Mouse (Mus musculus) hindbrain, postnatal 0 days (tissue): Measurements from ENCODE around the gene Catsperg1. TPM values are rescaled to one million over a fixed set of nuclear protein-coding genes. Genes with fewer than 3 reads are reported as not detected.

Experiments
- ATAC-seq: fragments of 200-750 bp; cut with Nextera tagmentation; 2 replicates; pipeline ENCODE4 v1.8.0; 2017; ENCODE audit warnings: mild to moderate bottlenecking, moderate TSS enrichment, moderate library complexity
- DNase-seq: peaks from one replicate; pipeline ENCODE4 v3.0.0-alpha.2; 2015; ENCODE audit warnings: low spot score
- H3K27ac ChIP-seq: fragments of 300-500 bp; sonication (generic); 2 replicates; pipeline ENCODE4 v1.5.1; 2014; ENCODE audit warnings: mild to moderate bottlenecking
- H3K27me3 ChIP-seq: fragments of 300-500 bp; sonication (generic); 2 replicates; pipeline ENCODE4 v1.6.1; 2014; ENCODE audit warnings: low read length, mixed read lengths; ENCODE audit not compliant: insufficient read depth
- H3K36me3 ChIP-seq: fragments of 300-500 bp; sonication (generic); 2 replicates; pipeline ENCODE4 v1.6.1; 2014; ENCODE audit warnings: low read length, mixed read lengths; ENCODE audit not compliant: insufficient read depth
- H3K4me1 ChIP-seq: fragments of 300-500 bp; sonication (generic); 2 replicates; pipeline ENCODE4 v1.6.1; 2014; ENCODE audit warnings: antibody characterized with exemption, low read length, mixed read lengths; ENCODE audit not compliant: insufficient read depth
- H3K4me2 ChIP-seq: fragments of 300-500 bp; sonication (generic); 2 replicates; pipeline ENCODE4 v1.6.1; 2014; ENCODE audit warnings: low read depth, mild to moderate bottlenecking, low read length, moderate library complexity, mixed read lengths
- H3K4me3 ChIP-seq: fragments of 300-500 bp; sonication (generic); 2 replicates; pipeline ENCODE4 v1.5.1; 2014; ENCODE audit warnings: low read length
- H3K9ac ChIP-seq: fragments of 300-500 bp; sonication (generic); replicated peaks from 2 replicates; pipeline ENCODE4 v1.6.1; 2014; ENCODE audit warnings: mild to moderate bottlenecking, low read length, moderate library complexity, mixed read lengths
- H3K9me3 ChIP-seq: fragments of 300-500 bp; sonication (generic); 2 replicates; pipeline ENCODE4 v1.6.1; 2016; ENCODE audit warnings: low read length, mixed read lengths
- CTCF ChIP-seq: IDR thresholded peaks from 2 replicates; pipeline ENCODE4 v1.5.1; 2016; ENCODE audit warnings: antibody characterized with exemption, control low read depth, low read depth
- WGBS: fragments of 180-500 bp; shearing (Covaris S2); extraction: QIAGEN DNeasy Blood & Tissue Kit; methylation state at CpG from one replicate; pipeline ENCODE4 v1.1.7; 2014; 5-methylcytosine and 5-hydroxymethylcytosine counted together
- polyA plus RNA-seq: library from polyadenylated mRNA; unstranded; fragments of >200 nt; fragmentation: Nextera tagmentation; extraction: Ambion mirVana; gene quantifications from 2 replicates; pipeline ENCODE4 v1.2.1, GENCODE M21; 2015
- total RNA-seq: library from RNA; depleted of rRNA; stranded (reverse); fragments of >200 nt; gene quantifications from 2 replicates; pipeline ENCODE4 v1.2.3, GENCODE M21; 2014

Catsperg1 gene
- total and polyA plus RNA-seq, 2 experiments from 2014 or later, result 0.95 to 2.4 TPM

DNA sequence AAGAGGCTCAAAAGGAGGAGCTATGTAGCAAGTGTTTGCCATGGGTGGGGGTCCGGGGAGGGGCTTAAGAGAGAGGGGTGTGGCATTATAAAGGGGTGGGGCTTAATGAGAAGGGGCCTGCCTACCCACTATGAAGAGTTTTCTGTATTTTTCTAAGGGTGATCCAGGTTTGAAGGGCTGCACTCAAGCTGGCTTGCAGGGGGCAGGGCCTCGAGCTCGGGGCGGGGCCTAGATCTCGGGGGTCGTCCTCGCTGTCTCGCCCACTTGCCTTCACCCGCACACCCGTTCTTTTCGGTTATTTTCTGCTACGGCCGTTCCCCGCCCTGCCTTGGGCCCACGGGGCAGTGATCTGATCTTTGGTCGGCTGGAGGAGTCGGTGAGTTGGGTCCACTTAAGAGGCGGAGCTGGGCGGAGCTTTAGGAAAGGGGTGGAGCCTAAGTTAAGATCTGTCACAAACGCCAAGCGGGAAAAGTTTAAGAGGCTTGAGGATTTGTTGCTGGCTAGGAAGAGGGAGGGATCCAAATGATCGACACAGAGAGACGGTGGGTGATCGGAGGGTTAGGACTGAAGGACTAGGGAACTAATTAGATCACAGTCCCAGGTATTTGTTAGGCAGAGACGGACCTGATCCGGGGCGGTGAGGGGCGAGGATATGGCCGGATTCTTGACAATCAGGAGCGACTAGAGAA, 43.6 kb downstream of the Catsperg1 start, which contains the start of the genes Ggn and Spred3:
Ggn (plus strand) TSS at position 145 of the 689 bp plus-strand sequence.
Spred3 (minus strand) TSS at position 346 of the 689 bp plus-strand sequence.
- peak; percentile 80 for DNase-seq
- Histone ChIP-seq H3K9ac (peak within 1 kb of the TSS; percentile 78), H3K9me3 (no peaks in the 10 kb centered on the region), H3K27me3 (peaks cover 26% of the 10 kb centered on the region; the same call in 1 of the 2 replicates), H3K4me1 (peaks cover 12% of the 10 kb centered on the region), H3K27ac (peak within 1 kb of the TSS; percentile 92), H3K4me3 (peak within 1 kb of the TSS; percentile 80), H3K4me2 (peak within 1 kb of the TSS; percentile 83), H3K36me3 (peaks cover 23% of the 10 kb centered on the region)
- peak; percentile 77 for ATAC-seq
- TF ChIP-seq CTCF, result no peak
- under 1% methylated on average over 30 of the region's 30 CpGs for WGBS

DNA sequence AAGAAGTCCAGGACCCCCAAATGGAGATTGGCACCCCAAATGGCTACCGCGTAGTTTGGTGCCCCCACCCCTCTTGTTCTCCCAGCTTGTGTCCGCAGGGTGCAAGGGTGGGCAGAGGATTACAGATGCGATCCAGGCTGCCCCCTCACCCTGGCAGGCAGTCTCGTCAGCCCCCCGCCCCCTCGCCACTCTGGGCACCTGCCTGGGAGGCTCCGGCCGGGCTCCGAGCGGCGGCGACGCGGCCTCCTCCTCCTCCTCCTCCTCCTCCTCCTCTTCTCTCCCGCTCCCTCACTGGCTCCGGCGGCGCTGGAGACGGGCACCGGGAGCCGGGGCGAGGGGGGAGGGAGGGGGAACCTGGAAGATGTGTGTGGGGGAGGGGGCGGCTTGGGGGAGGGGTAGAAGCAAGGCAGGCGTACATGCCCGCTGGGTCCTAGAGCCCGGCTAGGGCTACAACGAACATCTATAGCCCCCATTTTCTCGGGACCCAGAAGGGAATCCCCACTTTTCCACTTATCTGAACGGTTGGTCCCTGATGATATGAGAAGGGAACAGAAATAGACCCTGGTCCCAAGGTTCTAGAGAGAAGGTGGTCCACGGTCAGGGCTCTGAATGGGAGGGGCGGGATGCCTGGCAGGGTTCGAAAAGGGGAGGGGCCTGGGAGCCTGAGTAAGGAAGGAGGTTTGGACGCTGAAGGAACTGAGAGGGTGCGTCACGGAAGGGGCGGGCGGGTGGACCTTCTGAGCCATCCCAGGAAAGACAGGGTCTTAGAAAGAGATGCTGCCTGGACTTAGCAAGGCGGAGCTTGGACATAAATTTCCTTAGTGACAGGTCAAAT, 44.4 kb downstream of the Catsperg1 start:
- no peak for TF ChIP-seq CTCF
- Histone ChIP-seq H3K4me2 (peak overlapping the region; percentile 83), H3K9ac (peak overlapping the region; percentile 78), H3K4me1 (peaks cover 12% of the 10 kb centered on the region), H3K27ac (peak overlapping the region; percentile 92), H3K4me3 (peak overlapping the region; percentile 80), H3K27me3 (peaks cover 26% of the 10 kb centered on the region; the same call in 1 of the 2 replicates), H3K36me3 (peaks cover 20% of the 10 kb centered on the region), H3K9me3 (no peaks in the 10 kb centered on the region)
- DNase-seq (peak; percentile 90), ATAC-seq (peak; percentile 88)
- 1% methylated on average over 30 of the region's 39 CpGs for WGBS

DNA sequence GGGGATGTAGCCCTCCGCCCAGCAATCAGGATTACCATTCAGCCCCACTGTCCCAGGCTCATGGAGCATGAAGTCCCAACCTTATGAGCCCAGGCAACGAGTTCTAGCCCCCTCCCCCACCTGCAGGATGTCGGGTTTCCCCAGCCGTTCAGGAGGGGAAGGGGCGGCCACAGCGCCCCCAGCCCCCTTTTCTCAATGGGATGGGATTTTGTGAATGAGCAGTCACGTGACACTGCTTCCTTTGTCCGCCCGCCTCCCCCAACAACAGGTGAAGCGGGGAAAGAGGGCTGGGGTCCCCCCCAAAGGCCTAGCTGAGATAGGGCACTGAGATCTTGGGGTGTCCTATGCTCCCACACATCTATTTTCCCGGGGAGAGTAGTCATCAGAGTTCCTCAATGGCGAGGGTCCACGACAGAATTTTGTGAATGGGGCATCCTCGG, 45.0 kb downstream of the Catsperg1 start:
- Histone ChIP-seq H3K4me2 (peak overlapping the region; percentile 83), H3K36me3 (peaks cover 16% of the 10 kb centered on the region; the same call in 1 of the 2 replicates), H3K4me3 (peak overlapping the region; percentile 80), H3K4me1 (peaks cover 12% of the 10 kb centered on the region), H3K9me3 (no peaks in the 10 kb centered on the region), H3K9ac (peak overlapping the region; percentile 78), H3K27ac (peak overlapping the region; percentile 92), H3K27me3 (peaks cover 21% of the 10 kb centered on the region; the same call in 1 of the 2 replicates)
- peak; percentile 20; the same call in 1 of the 2 replicates for TF ChIP-seq CTCF
- DNase-seq (peak; percentile 75), ATAC-seq (peak; percentile 18; the same call in 1 of the 2 replicates)
- WGBS, result under 1% methylated on average over 14 of the region's 14 CpGs

DNA sequence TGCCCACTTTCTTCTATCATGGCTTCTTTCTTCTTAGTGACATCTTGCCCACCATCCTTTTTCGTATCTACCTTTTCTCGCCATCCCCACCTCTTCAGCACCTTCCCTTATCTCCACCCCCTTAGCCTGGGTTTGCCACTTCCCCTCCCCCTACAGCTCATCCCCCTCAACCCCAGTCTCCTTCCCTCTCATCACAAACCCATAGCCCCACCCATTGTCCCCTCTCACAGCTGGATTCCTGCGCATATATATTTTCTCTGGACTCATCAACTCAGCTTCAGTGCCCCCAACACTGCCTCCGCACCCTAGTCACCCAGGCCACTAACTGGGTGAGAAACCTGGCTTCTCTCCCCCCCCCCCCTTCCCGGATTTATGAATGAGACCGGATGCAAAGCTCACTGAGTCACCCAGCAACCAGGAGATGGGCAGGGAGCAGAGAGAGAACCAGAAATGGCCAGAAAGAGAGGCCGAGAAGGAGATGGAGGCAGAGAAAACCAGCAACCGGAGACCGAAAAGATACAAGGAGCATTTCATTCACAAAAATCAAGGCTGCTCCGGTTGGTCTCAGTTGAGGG, 45.6 kb downstream of the Catsperg1 start:
- Histone ChIP-seq H3K4me3 (peak overlapping the region; percentile 80), H3K4me2 (peak overlapping the region; percentile 83), H3K4me1 (peaks cover 12% of the 10 kb centered on the region), H3K9me3 (no peaks in the 10 kb centered on the region), H3K27ac (peak overlapping the region; percentile 92), H3K9ac (peak overlapping the region; percentile 78), H3K27me3 (peaks cover 15% of the 10 kb centered on the region; the same call in 1 of the 2 replicates), H3K36me3 (peaks cover 10% of the 10 kb centered on the region; the same call in 1 of the 2 replicates)
- 0 out of 2 replicates have a peak, but pooled peaks have one; percentile 1 for ATAC-seq
- 3% methylated on average over 10 of the region's 10 CpGs for WGBS
- no peak for DNase-seq
- no peak for TF ChIP-seq CTCF

DNA sequence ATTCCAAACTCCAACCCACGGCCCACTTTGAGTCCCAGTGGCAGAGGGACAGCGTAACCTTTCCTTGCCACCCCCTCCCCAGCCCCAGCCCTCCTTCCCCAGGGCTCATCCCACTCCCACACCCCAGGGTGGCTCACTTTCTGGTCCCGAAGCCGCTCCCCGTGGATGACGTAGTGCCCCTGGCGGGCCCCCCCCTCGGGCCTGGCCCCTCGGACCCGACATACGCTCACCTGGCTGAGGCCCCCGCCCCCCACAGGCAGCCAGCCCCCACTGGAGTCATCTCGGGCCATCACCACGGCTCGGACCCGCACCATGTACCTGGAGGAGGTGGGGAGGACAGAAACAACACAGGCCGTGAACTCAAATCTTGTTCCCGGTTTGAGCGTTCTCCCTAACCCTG, 46.2 kb downstream of the Catsperg1 start:
- no peak for TF ChIP-seq CTCF
- Histone ChIP-seq H3K4me2 (peak overlapping the region; percentile 83), H3K36me3 (peaks cover 9% of the 10 kb centered on the region; the same call in 1 of the 2 replicates), H3K4me3 (peak overlapping the region; percentile 80), H3K9ac (peak overlapping the region; percentile 78), H3K27ac (peak overlapping the region; percentile 92; the same call in 1 of the 2 replicates), H3K27me3 (peaks cover 10% of the 10 kb centered on the region; the same call in 1 of the 2 replicates), H3K9me3 (no peaks in the 10 kb centered on the region), H3K4me1 (peaks cover 12% of the 10 kb centered on the region)
- WGBS, result 17% methylated on average over 19 of the region's 19 CpGs
- no peak for ATAC-seq
- no peak for DNase-seq
